Mouse (Mus musculus): ENCODE results near the gene Prkar1b. TPM values are rescaled to one million over a fixed set of nuclear protein-coding genes. Genes with fewer than 3 reads are reported as not detected.

Gene Prkar1b
- polyA plus RNA-seq, 1 experiment, result 3.6 TPM

DNA sequence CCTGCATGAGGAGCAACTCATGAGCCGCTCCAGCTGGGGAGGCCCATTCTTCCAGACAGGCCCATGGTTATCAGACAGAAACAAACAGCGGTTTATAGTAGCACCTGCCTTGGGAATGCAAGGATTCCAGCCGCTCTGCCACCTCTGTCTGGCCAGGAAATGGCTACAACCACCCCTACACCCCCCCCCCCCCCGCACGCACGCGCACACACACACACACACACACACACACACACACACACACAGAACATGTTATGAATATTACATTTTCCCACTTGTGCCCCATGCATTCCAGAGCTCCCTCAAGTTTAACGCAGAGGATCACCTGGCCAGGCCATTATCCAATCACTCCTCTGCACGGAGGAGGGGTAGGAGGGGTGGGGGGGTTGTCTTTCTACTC, 167.9 kb downstream of the Prkar1b start:
- TF ChIP-seq POLR2A (IDR thresholded peaks at IDR 0.05; ENCODE audit: control insufficient read depth, extremely low read depth, insufficient read depth, low read length, poor library complexity) (no peak), CTCF (IDR thresholded peaks at IDR 0.05; ENCODE audit: borderline replicate concordance, control insufficient read depth, extremely low read depth, insufficient read depth, low read length, poor library complexity) (no peak)
- no peak overlapping the region for H3K4me3 ChIP-seq (ENCODE audit: control insufficient read depth, insufficient read depth, low read length)
- no peaks in the 10 kb centered on the region for H3K27me3 ChIP-seq (ENCODE audit: control insufficient read depth, insufficient read depth, low read length)
- no peak overlapping the region for H3K27ac ChIP-seq (ENCODE audit: control insufficient read depth, insufficient read depth, low read length)
- no peak for DNase-seq
- H3K36me3 ChIP-seq (ENCODE audit: control insufficient read depth, insufficient read depth, low read length), result no peaks in the 10 kb centered on the region
- WGBS, result 94% methylated on average over 8 of the region's 9 CpGs
- H3K4me1 ChIP-seq (replicated peaks; ENCODE audit: control insufficient read depth, insufficient read depth, low read length), result no peaks in the 10 kb centered on the region

DNA sequence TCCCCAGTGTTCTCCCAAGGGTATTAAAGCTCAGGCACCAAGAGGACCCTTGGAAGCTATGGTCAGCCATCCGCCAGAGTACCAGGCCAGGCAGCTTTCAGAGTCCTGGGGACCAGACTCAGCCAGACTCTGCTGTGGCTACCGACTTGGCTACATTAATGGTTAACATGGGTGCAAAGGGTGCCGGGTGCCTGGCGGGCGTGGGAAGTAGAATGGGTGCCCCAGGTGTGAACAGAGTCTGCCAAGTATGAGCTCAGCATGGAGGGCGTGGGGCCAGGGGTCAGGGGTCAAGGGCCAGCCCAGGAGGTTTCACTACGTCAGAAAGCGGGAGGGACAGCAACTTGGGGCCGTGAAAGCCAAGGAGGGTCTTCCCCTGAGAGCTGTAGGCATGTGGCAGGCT, 169.2 kb downstream of the Prkar1b start:
- no peak for TF ChIP-seq CTCF (IDR thresholded peaks at IDR 0.05; ENCODE audit: borderline replicate concordance, control insufficient read depth, extremely low read depth, insufficient read depth, low read length, poor library complexity)
- TF ChIP-seq POLR2A (IDR thresholded peaks at IDR 0.05; ENCODE audit: control insufficient read depth, extremely low read depth, insufficient read depth, low read length, poor library complexity), result no peak
- Histone ChIP-seq H3K36me3 (ENCODE audit: control insufficient read depth, insufficient read depth, low read length) (no peaks in the 10 kb centered on the region), H3K4me1 (replicated peaks; ENCODE audit: control insufficient read depth, insufficient read depth, low read length) (no peaks in the 10 kb centered on the region), H3K27me3 (ENCODE audit: control insufficient read depth, insufficient read depth, low read length) (no peaks in the 10 kb centered on the region), H3K27ac (ENCODE audit: control insufficient read depth, insufficient read depth, low read length) (no peak overlapping the region), H3K4me3 (ENCODE audit: control insufficient read depth, insufficient read depth, low read length) (no peak overlapping the region)
- no peak for DNase-seq
- WGBS, result 96% methylated on average over 9 of the region's 9 CpGs

DNA sequence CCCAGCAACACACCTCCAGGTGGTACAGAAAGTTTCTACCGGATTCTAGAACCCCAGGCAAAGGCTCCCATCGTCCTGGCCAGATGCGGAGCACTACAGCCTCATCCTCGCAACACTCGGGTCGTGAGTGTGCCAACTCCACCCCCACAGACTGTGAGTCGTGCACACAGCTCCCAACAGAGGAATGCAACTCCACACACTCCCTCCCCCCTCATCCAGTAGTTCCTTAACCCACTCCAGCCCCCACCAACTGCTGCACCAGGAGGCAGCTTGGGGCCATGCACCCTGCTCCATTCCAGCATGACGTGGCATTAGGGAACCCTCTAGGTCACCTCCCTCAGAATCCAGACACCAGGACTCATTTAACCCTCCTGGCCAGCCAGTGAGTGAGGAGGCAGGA, 170.0 kb downstream of the Prkar1b start:
- no peaks in the 10 kb centered on the region for H3K4me1 ChIP-seq (replicated peaks; ENCODE audit: control insufficient read depth, insufficient read depth, low read length)
- H3K4me3 ChIP-seq (ENCODE audit: control insufficient read depth, insufficient read depth, low read length), result no peak overlapping the region
- 93% methylated on average over 8 of the region's 8 CpGs for WGBS
- H3K36me3 ChIP-seq (ENCODE audit: control insufficient read depth, insufficient read depth, low read length), result no peaks in the 10 kb centered on the region
- H3K27me3 ChIP-seq (ENCODE audit: control insufficient read depth, insufficient read depth, low read length), result no peaks in the 10 kb centered on the region
- no peak for DNase-seq
- H3K27ac ChIP-seq (ENCODE audit: control insufficient read depth, insufficient read depth, low read length), result no peak overlapping the region
- TF ChIP-seq CTCF (IDR thresholded peaks at IDR 0.05; ENCODE audit: borderline replicate concordance, control insufficient read depth, extremely low read depth, insufficient read depth, low read length, poor library complexity) (no peak), POLR2A (IDR thresholded peaks at IDR 0.05; ENCODE audit: control insufficient read depth, extremely low read depth, insufficient read depth, low read length, poor library complexity) (no peak)

- Histone ChIP-seq H3K27me3 (ENCODE audit: control insufficient read depth, insufficient read depth, low read length) (no peaks in the 10 kb centered on the region), H3K4me1 (replicated peaks; ENCODE audit: control insufficient read depth, insufficient read depth, low read length) (no peaks in the 10 kb centered on the region), H3K36me3 (ENCODE audit: control insufficient read depth, insufficient read depth, low read length) (no peaks in the 10 kb centered on the region), H3K4me3 (ENCODE audit: control insufficient read depth, insufficient read depth, low read length) (no peak overlapping the region), H3K27ac (ENCODE audit: control insufficient read depth, insufficient read depth, low read length) (no peak overlapping the region)
- DNase-seq, result no peak
- TF ChIP-seq POLR2A (IDR thresholded peaks at IDR 0.05; ENCODE audit: control insufficient read depth, extremely low read depth, insufficient read depth, low read length, poor library complexity) (no peak), CTCF (IDR thresholded peaks at IDR 0.05; ENCODE audit: borderline replicate concordance, control insufficient read depth, extremely low read depth, insufficient read depth, low read length, poor library complexity) (no peak)
- WGBS, result 83% methylated on average over 3 of the region's 3 CpGs
Observed at GRCm38 (mm10) chr5:138977759-138978158, 172.0 kb downstream of the Prkar1b start.

- Histone ChIP-seq H3K27ac (ENCODE audit: control insufficient read depth, insufficient read depth, low read length) (no peak overlapping the region), H3K4me3 (ENCODE audit: control insufficient read depth, insufficient read depth, low read length) (no peak overlapping the region), H3K36me3 (ENCODE audit: control insufficient read depth, insufficient read depth, low read length) (no peaks in the 10 kb centered on the region), H3K4me1 (replicated peaks; ENCODE audit: control insufficient read depth, insufficient read depth, low read length) (no peaks in the 10 kb centered on the region), H3K27me3 (ENCODE audit: control insufficient read depth, insufficient read depth, low read length) (no peaks in the 10 kb centered on the region)
- WGBS, result 97% methylated on average over 8 of the region's 8 CpGs
- TF ChIP-seq CTCF (IDR thresholded peaks at IDR 0.05; ENCODE audit: borderline replicate concordance, control insufficient read depth, extremely low read depth, insufficient read depth, low read length, poor library complexity) (no peak), POLR2A (IDR thresholded peaks at IDR 0.05; ENCODE audit: control insufficient read depth, extremely low read depth, insufficient read depth, low read length, poor library complexity) (no peak)
- DNase-seq, result no peak
Observed at GRCm38 (mm10) chr5:138974911-138975485, 174.8 kb downstream of the Prkar1b start.

- no peak overlapping the region for H3K27ac ChIP-seq (ENCODE audit: control insufficient read depth, insufficient read depth, low read length)
- no peaks in the 10 kb centered on the region for H3K4me1 ChIP-seq (replicated peaks; ENCODE audit: control insufficient read depth, insufficient read depth, low read length)
- no peak overlapping the region for H3K4me3 ChIP-seq (ENCODE audit: control insufficient read depth, insufficient read depth, low read length)
- no peaks in the 10 kb centered on the region for H3K36me3 ChIP-seq (ENCODE audit: control insufficient read depth, insufficient read depth, low read length)
- H3K27me3 ChIP-seq (ENCODE audit: control insufficient read depth, insufficient read depth, low read length), result no peaks in the 10 kb centered on the region
- TF ChIP-seq CTCF (IDR thresholded peaks at IDR 0.05; ENCODE audit: borderline replicate concordance, control insufficient read depth, extremely low read depth, insufficient read depth, low read length, poor library complexity) (no peak), POLR2A (IDR thresholded peaks at IDR 0.05; ENCODE audit: control insufficient read depth, extremely low read depth, insufficient read depth, low read length, poor library complexity) (no peak)
- 89% methylated on average over 6 of the region's 6 CpGs for WGBS
- DNase-seq, result no peak
Observed at GRCm38 (mm10) chr5:138973480-138973879, 176.3 kb downstream of the Prkar1b start.

DNA sequence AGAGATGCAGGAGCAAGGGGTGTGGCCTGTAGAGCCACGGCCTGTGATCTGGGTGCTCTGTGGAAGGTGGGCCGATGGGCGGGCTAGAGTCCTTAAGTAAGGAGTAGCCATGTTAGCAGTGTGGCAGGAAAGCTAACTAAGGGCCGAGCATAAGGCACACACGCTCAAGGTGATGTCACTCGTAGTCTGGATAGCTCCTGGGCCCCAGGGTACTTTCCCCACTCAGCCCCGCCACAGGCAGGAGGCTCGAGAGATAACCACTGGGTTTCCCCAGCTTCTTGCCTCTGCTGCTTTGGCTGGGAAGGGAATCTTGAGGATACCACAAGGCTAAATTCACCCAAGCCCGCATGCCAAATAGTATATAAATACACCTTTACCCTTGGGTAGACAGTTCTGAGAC, 178.4 kb downstream of the Prkar1b start:
- WGBS, result 90% methylated on average over 9 of the region's 9 CpGs
- no peak for DNase-seq
- TF ChIP-seq POLR2A (IDR thresholded peaks at IDR 0.05; ENCODE audit: control insufficient read depth, extremely low read depth, insufficient read depth, low read length, poor library complexity) (no peak), CTCF (IDR thresholded peaks at IDR 0.05; ENCODE audit: borderline replicate concordance, control insufficient read depth, extremely low read depth, insufficient read depth, low read length, poor library complexity) (no peak)
- Histone ChIP-seq H3K4me1 (replicated peaks; ENCODE audit: control insufficient read depth, insufficient read depth, low read length) (no peaks in the 10 kb centered on the region), H3K4me3 (ENCODE audit: control insufficient read depth, insufficient read depth, low read length) (no peak overlapping the region), H3K36me3 (ENCODE audit: control insufficient read depth, insufficient read depth, low read length) (no peaks in the 10 kb centered on the region), H3K27me3 (ENCODE audit: control insufficient read depth, insufficient read depth, low read length) (no peaks in the 10 kb centered on the region), H3K27ac (ENCODE audit: control insufficient read depth, insufficient read depth, low read length) (no peak overlapping the region)

Measured in thymus, adult 2 months (tissue).